Mouse (Mus musculus): ENCODE measurements around the gene Gm364. TPM values are rescaled to one million over a fixed set of nuclear protein-coding genes. Genes with fewer than 3 reads are reported as not detected.

Gm364 gene
- polyA plus RNA-seq (2015; fragmentation: Nextera tagmentation; extraction: Ambion mirVana), result not detected in 2 replicates

- Histone ChIP-seq H3K36me3 (no peaks in the 10 kb centered on the region), H3K9me3 (replicated peaks) (no peaks in the 10 kb centered on the region), H3K4me3 (replicated peaks) (no peak within 1 kb of the TSS), H3K27me3 (no peaks in the 10 kb centered on the region), H3K9ac (no peak within 1 kb of the TSS), H3K27ac (no peak within 1 kb of the TSS), H3K4me1 (no peaks in the 10 kb centered on the region), H3K4me2 (no peak within 1 kb of the TSS)
- ATAC-seq (replicated peaks; ENCODE audit: low FRiP score), result no peak
- WGBS, result 87% methylated on average over 12 of the region's 12 CpGs
Observed at GRCm38 (mm10) chrX:57408769-57409168, at the start of gene Gm364. Gm364 (plus strand) TSS chrX:57409154.

- no peak overlapping the region for H3K27ac ChIP-seq
- H3K4me3 ChIP-seq (replicated peaks), result no peak overlapping the region
- no peaks in the 10 kb centered on the region for H3K36me3 ChIP-seq
- ATAC-seq (replicated peaks; ENCODE audit: low FRiP score), result no peak
- H3K4me1 ChIP-seq, result no peaks in the 10 kb centered on the region
- H3K4me2 ChIP-seq, result no peak overlapping the region
- WGBS, result 71% methylated on average over 1 of the region's 1 CpGs
- no peak overlapping the region for H3K9ac ChIP-seq
- H3K9me3 ChIP-seq (replicated peaks), result no peaks in the 10 kb centered on the region
- no peaks in the 10 kb centered on the region for H3K27me3 ChIP-seq
Observed at GRCm38 (mm10) chrX:57359316-57359715, 49.6 kb upstream of the Gm364 start.

- H3K36me3 ChIP-seq, result no peaks in the 10 kb centered on the region
- H3K9ac ChIP-seq, result no peak overlapping the region
- no peaks in the 10 kb centered on the region for H3K9me3 ChIP-seq (replicated peaks)
- H3K4me2 ChIP-seq, result no peak overlapping the region
- H3K27me3 ChIP-seq, result no peaks in the 10 kb centered on the region
- ATAC-seq (replicated peaks; ENCODE audit: low FRiP score), result 0 out of 2 replicates have a peak, but pooled peaks have one; percentile 52
- no peaks in the 10 kb centered on the region for H3K4me1 ChIP-seq
- H3K27ac ChIP-seq, result no peak overlapping the region
- H3K4me3 ChIP-seq (replicated peaks), result no peak overlapping the region
- 68% methylated on average over 2 of the region's 2 CpGs for WGBS
Observed at GRCm38 (mm10) chrX:57364891-57365569, 43.9 kb upstream of the Gm364 start.

GRCm38 (mm10) chrX:57372965-57373364, 36.0 kb upstream of the Gm364 start:
- Histone ChIP-seq H3K9ac (no peak overlapping the region), H3K4me3 (replicated peaks) (no peak overlapping the region), H3K27ac (no peak overlapping the region), H3K4me1 (no peaks in the 10 kb centered on the region), H3K27me3 (no peaks in the 10 kb centered on the region), H3K36me3 (peaks cover 8% of the 10 kb centered on the region; the same call in 1 of the 2 replicates), H3K9me3 (replicated peaks) (no peaks in the 10 kb centered on the region), H3K4me2 (no peak overlapping the region)
- no peak for ATAC-seq (replicated peaks; ENCODE audit: low FRiP score)
- 83% methylated on average over 4 of the region's 4 CpGs for WGBS

- H3K9me3 ChIP-seq (replicated peaks), result no peaks in the 10 kb centered on the region
- H3K4me2 ChIP-seq, result no peak overlapping the region
- H3K27me3 ChIP-seq, result no peaks in the 10 kb centered on the region
- H3K9ac ChIP-seq, result no peak overlapping the region
- WGBS, result 61% methylated on average over 2 of the region's 2 CpGs
- H3K27ac ChIP-seq, result no peak overlapping the region
- peaks cover 11% of the 10 kb centered on the region; the same call in 1 of the 2 replicates for H3K36me3 ChIP-seq
- no peak overlapping the region for H3K4me3 ChIP-seq (replicated peaks)
- ATAC-seq (replicated peaks; ENCODE audit: low FRiP score), result 0 out of 2 replicates have a peak, but pooled peaks have one; percentile 46
- no peaks in the 10 kb centered on the region for H3K4me1 ChIP-seq
Observed at GRCm38 (mm10) chrX:57373543-57373942, 35.4 kb upstream of the Gm364 start.

- H3K36me3 ChIP-seq, result peaks cover 14% of the 10 kb centered on the region; the same call in 1 of the 2 replicates
- H3K9ac ChIP-seq, result no peak overlapping the region
- no peaks in the 10 kb centered on the region for H3K27me3 ChIP-seq
- ATAC-seq (replicated peaks; ENCODE audit: low FRiP score), result no peak
- no peaks in the 10 kb centered on the region for H3K9me3 ChIP-seq (replicated peaks)
- H3K27ac ChIP-seq, result no peak overlapping the region
- H3K4me1 ChIP-seq, result no peaks in the 10 kb centered on the region
- 85% methylated on average over 2 of the region's 2 CpGs for WGBS
- no peak overlapping the region for H3K4me3 ChIP-seq (replicated peaks)
- H3K4me2 ChIP-seq, result no peak overlapping the region
Observed at GRCm38 (mm10) chrX:57374029-57374428, 34.9 kb upstream of the Gm364 start.

GRCm38 (mm10) chrX:57377096-57377495, 31.9 kb upstream of the Gm364 start:
- Histone ChIP-seq H3K4me1 (no peaks in the 10 kb centered on the region), H3K27ac (no peak overlapping the region), H3K4me3 (replicated peaks) (no peak overlapping the region), H3K36me3 (peaks cover 43% of the 10 kb centered on the region), H3K27me3 (no peaks in the 10 kb centered on the region), H3K4me2 (no peak overlapping the region), H3K9me3 (replicated peaks) (no peaks in the 10 kb centered on the region), H3K9ac (no peak overlapping the region)
- ATAC-seq (replicated peaks; ENCODE audit: low FRiP score), result no peak
- 75% methylated on average over 3 of the region's 3 CpGs for WGBS

- WGBS, result 79% methylated on average over 3 of the region's 3 CpGs
- peaks cover 51% of the 10 kb centered on the region for H3K36me3 ChIP-seq
- no peak overlapping the region for H3K27ac ChIP-seq
- no peaks in the 10 kb centered on the region for H3K9me3 ChIP-seq (replicated peaks)
- no peaks in the 10 kb centered on the region for H3K4me1 ChIP-seq
- H3K4me3 ChIP-seq (replicated peaks), result no peak overlapping the region
- H3K27me3 ChIP-seq, result no peaks in the 10 kb centered on the region
- H3K9ac ChIP-seq, result no peak overlapping the region
- H3K4me2 ChIP-seq, result no peak overlapping the region
- peak; percentile 56; the same call in 1 of the 2 replicates for ATAC-seq (replicated peaks; ENCODE audit: low FRiP score)
Observed at GRCm38 (mm10) chrX:57378579-57378978, 30.4 kb upstream of the Gm364 start.

GRCm38 (mm10) chrX:57380915-57381314, 28.0 kb upstream of the Gm364 start:
- no peaks in the 10 kb centered on the region for H3K27me3 ChIP-seq
- no peak for ATAC-seq (replicated peaks; ENCODE audit: low FRiP score)
- 84% methylated on average over 5 of the region's 5 CpGs for WGBS
- no peak overlapping the region for H3K4me2 ChIP-seq
- H3K9ac ChIP-seq, result no peak overlapping the region
- peaks cover 72% of the 10 kb centered on the region for H3K36me3 ChIP-seq
- no peak overlapping the region for H3K4me3 ChIP-seq (replicated peaks)
- H3K4me1 ChIP-seq, result no peaks in the 10 kb centered on the region
- H3K27ac ChIP-seq, result no peak overlapping the region
- no peaks in the 10 kb centered on the region for H3K9me3 ChIP-seq (replicated peaks)

- H3K9ac ChIP-seq, result peak within 1 kb of the TSS; percentile 67
- peaks cover 24% of the 10 kb centered on the region for H3K36me3 ChIP-seq
- 20% methylated on average over 50 of the region's 50 CpGs for whole genome bisulfite sequencing
- no peaks in the 10 kb centered on the region for H3K4me1 ChIP-seq
- peak within 1 kb of the TSS; percentile 49 for H3K4me2 ChIP-seq
- H3K9me3 ChIP-seq (replicated peaks), result no peaks in the 10 kb centered on the region
- no peaks in the 10 kb centered on the region for H3K27me3 ChIP-seq
- H3K27ac ChIP-seq, result peak within 1 kb of the TSS; percentile 96
- peak within 1 kb of the TSS; percentile 60 for H3K4me3 ChIP-seq (replicated peaks)
- peak; percentile 96 for ATAC-seq (replicated peaks; ENCODE audit: low FRiP score)
Observed at GRCm38 (mm10) chrX:57392367-57393246, 16.3 kb upstream of the Gm364 start, which contains the start of gene Rbmx. Rbmx (minus strand) TSS chrX:57393036.

GRCm38 (mm10) chrX:57393412-57393811, 15.5 kb upstream of the Gm364 start:
- Histone ChIP-seq H3K9ac (no peak overlapping the region), H3K4me3 (replicated peaks) (peak overlapping the region; percentile 60; the same call in 1 of the 2 replicates), H3K27ac (no peak overlapping the region; the same call in 1 of the 2 replicates), H3K4me1 (no peaks in the 10 kb centered on the region), H3K27me3 (no peaks in the 10 kb centered on the region), H3K36me3 (peaks cover 16% of the 10 kb centered on the region), H3K4me2 (peak overlapping the region; percentile 47), H3K9me3 (replicated peaks) (no peaks in the 10 kb centered on the region)
- ATAC-seq (replicated peaks; ENCODE audit: low FRiP score), result peak; percentile 38; the same call in 1 of the 2 replicates
- WGBS, result 26% methylated on average over 7 of the region's 7 CpGs

GRCm38 (mm10) chrX:57401388-57401787, 7.6 kb upstream of the Gm364 start:
- Histone ChIP-seq H3K4me3 (replicated peaks) (no peak overlapping the region), H3K9ac (no peak overlapping the region), H3K4me1 (no peaks in the 10 kb centered on the region), H3K4me2 (no peak overlapping the region), H3K27ac (no peak overlapping the region), H3K36me3 (no peaks in the 10 kb centered on the region), H3K27me3 (no peaks in the 10 kb centered on the region), H3K9me3 (replicated peaks) (no peaks in the 10 kb centered on the region)
- 77% methylated on average over 1 of the region's 1 CpGs for WGBS
- no peak for ATAC-seq (replicated peaks; ENCODE audit: low FRiP score)
